Mouse (Mus musculus) embryonic facial prominence, embryonic 13.5 days (tissue): ENCODE measurements around the gene Hoxa13. TPM values are rescaled to one million over a fixed set of nuclear protein-coding genes. Genes with fewer than 3 reads are reported as not detected.

ENCODE experiments used
- ATAC-seq: fragments of 200-750 bp; cut with Nextera tagmentation; 2 replicates; pipeline ENCODE4 v1.8.0; 2017; ENCODE audit warnings: low read depth; ENCODE audit not compliant: insufficient number of reproducible peaks, insufficient read depth, low FRiP score, low TSS enrichment
- H3K27ac ChIP-seq: fragments of 300-500 bp; sonication (generic); 2 replicates; pipeline ENCODE4 v1.5.1; 2015; ENCODE audit warnings: moderate library complexity, mild to moderate bottlenecking, inconsistent platforms
- H3K27me3 ChIP-seq: fragments of 300-500 bp; sonication (generic); 2 replicates; pipeline ENCODE4 v1.6.1; 2015; ENCODE audit warnings: mild to moderate bottlenecking, inconsistent platforms
- H3K36me3 ChIP-seq: fragments of 300-500 bp; sonication (generic); 2 replicates; pipeline ENCODE4 v1.6.1; 2015; ENCODE audit warnings: mild to moderate bottlenecking, inconsistent platforms
- H3K4me1 ChIP-seq: fragments of 300-500 bp; sonication (generic); 2 replicates; pipeline ENCODE4 v1.6.1; 2015; ENCODE audit warnings: inconsistent platforms
- H3K4me2 ChIP-seq: fragments of 300-500 bp; sonication (generic); 2 replicates; pipeline ENCODE4 v1.6.1; 2015; ENCODE audit warnings: moderate library complexity, mild to moderate bottlenecking, inconsistent platforms
- H3K4me3 ChIP-seq: fragments of 300-500 bp; sonication (generic); 2 replicates; pipeline ENCODE4 v1.5.1; 2015; ENCODE audit warnings: mild to moderate bottlenecking, inconsistent platforms
- H3K9ac ChIP-seq: fragments of 300-500 bp; sonication (generic); 2 replicates; pipeline ENCODE4 v1.6.1; 2015; ENCODE audit warnings: mild to moderate bottlenecking, inconsistent platforms
- H3K9me3 ChIP-seq: fragments of 300-500 bp; sonication (generic); 2 replicates; pipeline ENCODE4 v1.6.1; 2016; ENCODE audit warnings: inconsistent platforms
- WGBS: fragments of 180-500 bp; shearing (Covaris S2); methylation state at CpG from one replicate; pipeline ENCODE4 v1.1.7; 2015; ENCODE audit warnings: mixed read lengths; 5-methylcytosine and 5-hydroxymethylcytosine counted together
- polyA plus RNA-seq: library from polyadenylated mRNA; unstranded; fragments of >200 nt; fragmentation: Nextera tagmentation; extraction: Ambion mirVana; gene quantifications from 2 replicates; pipeline ENCODE4 v1.2.1, GENCODE M21; 2015

Hoxa13 gene
- polyA plus RNA-seq, 1 experiment from 2014 or later, result not detected

DNA sequence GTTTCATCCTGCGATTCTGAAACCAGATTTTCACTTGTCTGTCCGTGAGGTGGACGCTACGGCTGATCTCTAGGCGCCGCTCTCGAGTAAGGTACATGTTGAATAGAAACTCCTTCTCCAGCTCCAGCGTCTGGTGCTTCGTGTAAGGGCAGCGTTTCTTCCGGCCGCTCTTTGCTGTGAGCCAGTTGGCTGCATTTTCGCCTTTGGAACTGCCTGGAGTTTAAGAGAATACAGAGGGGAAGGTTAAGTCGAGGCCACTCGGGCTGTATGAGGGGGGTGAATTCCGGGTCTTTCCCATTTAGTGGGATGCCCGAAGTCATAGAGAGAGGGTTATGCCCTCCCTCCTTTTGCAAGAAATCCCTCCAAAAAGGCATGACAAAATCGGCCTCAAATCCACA is 28.1 kb downstream of the Hoxa13 start:
- no peak overlapping the region for H3K27ac ChIP-seq
- no peak for ATAC-seq
- H3K4me1 ChIP-seq, result peaks cover 14% of the 10 kb centered on the region; the same call in 1 of the 2 replicates
- H3K9ac ChIP-seq, result no peak overlapping the region
- H3K9me3 ChIP-seq, result no peaks in the 10 kb centered on the region
- peaks cover 97% of the 10 kb centered on the region for H3K27me3 ChIP-seq
- under 1% methylated on average over 18 of the region's 18 CpGs for WGBS
- no peaks in the 10 kb centered on the region for H3K36me3 ChIP-seq
- H3K4me2 ChIP-seq, result no peak overlapping the region
- H3K4me3 ChIP-seq, result no peak overlapping the region

GRCm38 (mm10) chr6:52231885-52232567 is 28.7 kb downstream of the Hoxa13 start:
- no peak for ATAC-seq
- WGBS, result under 1% methylated on average over 18 of the region's 18 CpGs
- Histone ChIP-seq H3K9me3 (no peaks in the 10 kb centered on the region), H3K4me1 (peaks cover 14% of the 10 kb centered on the region; the same call in 1 of the 2 replicates), H3K9ac (no peak overlapping the region), H3K27ac (no peak overlapping the region), H3K27me3 (peaks cover 97% of the 10 kb centered on the region), H3K36me3 (no peaks in the 10 kb centered on the region), H3K4me3 (no peak overlapping the region), H3K4me2 (no peak overlapping the region)

DNA sequence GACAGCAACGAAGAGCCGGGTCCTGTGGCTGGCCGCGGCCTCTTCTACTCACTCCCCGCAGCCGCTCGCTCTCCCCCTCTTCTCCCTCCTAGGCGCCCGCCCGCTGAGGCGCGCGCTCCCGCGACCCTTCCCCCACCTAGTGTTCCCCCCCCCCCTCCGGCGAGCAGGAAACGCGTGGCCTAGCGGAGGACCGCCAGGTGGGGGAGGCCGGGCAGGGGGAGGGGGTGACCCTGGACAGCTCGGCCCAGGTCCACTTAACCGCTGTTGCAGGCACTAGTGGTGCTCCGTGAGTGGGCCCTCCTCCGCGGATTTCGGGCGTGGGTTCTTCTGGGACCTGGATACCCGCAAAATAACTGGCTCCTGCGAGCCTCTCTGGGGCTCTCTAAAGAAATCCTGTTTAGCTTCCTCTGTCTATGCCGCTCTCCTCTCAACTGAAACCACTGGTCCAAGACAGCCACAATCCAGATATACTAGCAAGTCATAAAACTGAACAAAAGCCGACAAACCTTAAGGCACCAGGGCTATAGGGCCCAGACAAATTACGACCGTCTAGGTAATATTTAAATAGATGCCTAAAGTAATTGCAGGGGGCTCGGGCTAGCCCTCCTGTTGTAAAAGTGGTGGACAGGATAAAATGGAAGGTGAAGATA is 30.0 kb downstream of the Hoxa13 start, which contains the start of gene Hoxa9:
TSS of gene Hoxa9 (minus strand) at position 574 of the 650 bp plus-strand sequence.
- H3K9me3 ChIP-seq, result no peaks in the 10 kb centered on the region
- no peak for ATAC-seq
- peaks cover 17% of the 10 kb centered on the region; the same call in 1 of the 2 replicates for H3K4me1 ChIP-seq
- H3K27ac ChIP-seq, result no peak within 1 kb of the TSS
- H3K27me3 ChIP-seq, result peaks cover 97% of the 10 kb centered on the region
- no peak within 1 kb of the TSS for H3K9ac ChIP-seq
- no peak within 1 kb of the TSS for H3K4me2 ChIP-seq
- H3K4me3 ChIP-seq, result no peak within 1 kb of the TSS
- H3K36me3 ChIP-seq, result no peaks in the 10 kb centered on the region
- 3% methylated on average over 23 of the region's 36 CpGs for WGBS

- no peak for ATAC-seq
- H3K4me2 ChIP-seq, result no peak overlapping the region
- H3K4me1 ChIP-seq, result peaks cover 17% of the 10 kb centered on the region; the same call in 1 of the 2 replicates
- no peak overlapping the region for H3K9ac ChIP-seq
- no peak overlapping the region for H3K4me3 ChIP-seq
- H3K27ac ChIP-seq, result no peak overlapping the region
- H3K27me3 ChIP-seq, result peaks cover 97% of the 10 kb centered on the region
- H3K36me3 ChIP-seq, result no peaks in the 10 kb centered on the region
- WGBS, result 2% methylated on average over 44 of the region's 44 CpGs
- no peaks in the 10 kb centered on the region for H3K9me3 ChIP-seq
These were observed 30.9 kb downstream of the Hoxa13 start for GRCm38 (mm10) chr6:52229558-52230416.

DNA sequence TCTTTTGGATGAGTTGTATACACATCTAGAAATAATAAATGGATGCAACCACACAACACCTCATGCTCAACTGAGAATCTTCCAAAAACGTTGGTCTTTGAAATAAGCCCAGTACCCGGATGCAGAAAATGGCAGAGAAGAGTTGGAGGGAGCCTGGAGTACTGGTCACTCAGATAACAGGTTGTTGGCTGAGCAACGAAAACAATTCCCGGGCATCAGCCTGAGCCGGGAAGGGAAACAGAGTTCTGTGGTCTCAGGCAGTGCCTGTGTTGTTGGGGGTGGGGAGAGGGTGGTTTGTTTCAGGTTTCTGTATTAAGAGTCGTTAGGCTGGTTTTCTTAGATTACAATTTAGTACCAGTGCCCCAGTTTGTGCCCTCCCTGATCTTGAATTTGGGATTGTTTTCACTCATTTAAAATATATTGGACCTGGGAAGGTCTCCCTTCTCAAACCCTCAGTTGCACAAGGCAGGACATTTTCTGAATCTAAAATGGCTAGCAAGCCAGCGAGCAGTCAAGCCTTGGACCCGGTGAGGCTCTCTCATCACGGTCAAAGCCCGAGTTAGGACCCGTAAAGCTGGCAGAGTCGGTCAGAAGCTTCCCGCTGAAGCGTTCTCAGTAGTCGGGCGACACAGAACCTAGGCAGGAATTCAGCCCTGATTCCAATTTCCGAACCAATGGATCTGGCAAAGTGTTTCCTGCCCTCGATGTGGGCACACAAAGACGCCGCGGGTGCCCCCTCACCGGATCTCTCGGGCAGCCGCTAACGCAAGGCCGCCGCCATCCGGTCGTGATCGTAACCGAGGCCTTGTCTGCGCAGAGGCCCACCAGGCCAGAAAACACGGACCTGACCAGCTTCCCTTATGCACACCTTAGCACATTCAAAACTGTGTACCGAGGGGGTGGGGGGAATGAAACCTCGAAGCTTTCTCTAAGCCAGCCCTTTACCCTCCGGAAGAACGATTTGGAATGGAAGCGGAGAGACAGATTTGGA is 31.9 kb downstream of the Hoxa13 start:
- no peak overlapping the region for H3K4me2 ChIP-seq
- peaks cover 97% of the 10 kb centered on the region for H3K27me3 ChIP-seq
- no peaks in the 10 kb centered on the region for H3K9me3 ChIP-seq
- no peak overlapping the region for H3K4me3 ChIP-seq
- ATAC-seq, result no peak
- no peaks in the 10 kb centered on the region for H3K36me3 ChIP-seq
- 2% methylated on average over 38 of the region's 38 CpGs for WGBS
- H3K27ac ChIP-seq, result no peak overlapping the region
- H3K4me1 ChIP-seq, result peaks cover 9% of the 10 kb centered on the region; the same call in 1 of the 2 replicates
- H3K9ac ChIP-seq, result no peak overlapping the region

- H3K27ac ChIP-seq, result no peak overlapping the region
- H3K36me3 ChIP-seq, result no peaks in the 10 kb centered on the region
- ATAC-seq, result no peak
- peaks cover 9% of the 10 kb centered on the region; the same call in 1 of the 2 replicates for H3K4me1 ChIP-seq
- peaks cover 97% of the 10 kb centered on the region for H3K27me3 ChIP-seq
- no peak overlapping the region for H3K4me3 ChIP-seq
- H3K9me3 ChIP-seq, result no peaks in the 10 kb centered on the region
- no peak overlapping the region for H3K4me2 ChIP-seq
- 2% methylated on average over 11 of the region's 11 CpGs for WGBS
- no peak overlapping the region for H3K9ac ChIP-seq
These were observed 33.0 kb downstream of the Hoxa13 start for GRCm38 (mm10) chr6:52227470-52228222.

GRCm38 (mm10) chr6:52226569-52227257 is 34.0 kb downstream of the Hoxa13 start:
- H3K9me3 ChIP-seq, result no peaks in the 10 kb centered on the region
- peaks cover 97% of the 10 kb centered on the region for H3K27me3 ChIP-seq
- 3% methylated on average over 26 of the region's 26 CpGs for WGBS
- no peak overlapping the region for H3K9ac ChIP-seq
- peaks cover 11% of the 10 kb centered on the region for H3K4me1 ChIP-seq
- ATAC-seq, result no peak
- H3K27ac ChIP-seq, result no peak overlapping the region
- H3K4me2 ChIP-seq, result no peak overlapping the region
- no peaks in the 10 kb centered on the region for H3K36me3 ChIP-seq
- no peak overlapping the region for H3K4me3 ChIP-seq

GRCm38 (mm10) chr6:52225612-52226568 is 34.8 kb downstream of the Hoxa13 start:
- Histone ChIP-seq H3K27me3 (peaks cover 99% of the 10 kb centered on the region), H3K27ac (no peak overlapping the region), H3K36me3 (no peaks in the 10 kb centered on the region), H3K4me3 (no peak overlapping the region), H3K4me2 (no peak overlapping the region), H3K4me1 (peaks cover 16% of the 10 kb centered on the region), H3K9me3 (no peaks in the 10 kb centered on the region), H3K9ac (no peak overlapping the region)
- no peak for ATAC-seq
- WGBS, result 2% methylated on average over 69 of the region's 69 CpGs

DNA sequence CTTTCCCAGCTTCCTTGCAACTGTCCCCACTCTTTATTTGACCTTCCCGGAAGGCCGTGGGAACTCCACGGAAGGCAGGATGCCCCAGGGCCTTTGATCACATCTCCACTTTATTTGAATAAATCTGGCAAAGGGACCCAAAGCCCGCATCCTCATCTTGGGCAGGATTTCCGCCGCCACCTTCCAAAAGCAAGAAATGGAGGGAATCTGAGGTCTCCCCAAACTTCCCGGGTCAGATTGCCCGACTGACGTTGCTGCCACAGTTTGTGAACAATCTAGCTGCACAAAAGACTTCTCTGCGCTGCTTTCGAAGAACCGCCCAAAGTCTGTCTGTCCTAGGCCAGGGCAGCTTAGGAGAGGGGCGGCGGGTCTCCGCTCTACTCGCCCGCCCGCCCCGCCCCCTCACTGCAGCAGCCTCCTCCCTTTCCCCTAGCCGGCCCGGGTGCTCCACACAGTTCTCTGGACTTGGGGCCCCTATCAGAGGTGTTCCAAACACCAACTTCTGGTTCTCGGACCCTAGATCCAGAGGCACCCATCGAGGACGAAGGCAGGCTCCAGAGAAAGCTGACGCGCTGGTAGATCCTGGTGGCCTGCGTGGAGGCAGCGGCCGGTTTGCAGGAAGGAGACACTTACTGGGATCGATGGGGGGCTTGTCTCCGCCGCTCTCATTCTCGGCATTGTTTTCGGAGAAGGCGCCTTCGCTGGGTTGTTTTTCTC is 35.6 kb downstream of the Hoxa13 start:
- H3K27me3 ChIP-seq, result peaks cover 99% of the 10 kb centered on the region
- no peak overlapping the region for H3K27ac ChIP-seq
- 2% methylated on average over 36 of the region's 36 CpGs for WGBS

More for the DNA sequence above, 35.6 kb downstream of the Hoxa13 start:
- H3K9ac ChIP-seq, result no peak overlapping the region
- H3K4me3 ChIP-seq, result no peak overlapping the region
- H3K36me3 ChIP-seq, result no peaks in the 10 kb centered on the region
- H3K4me1 ChIP-seq, result peaks cover 16% of the 10 kb centered on the region
- H3K4me2 ChIP-seq, result no peak overlapping the region
- H3K9me3 ChIP-seq, result no peaks in the 10 kb centered on the region
- ATAC-seq, result no peak
